Mouse (Mus musculus) ES-Bruce4 (cell line): ENCODE measurements at regions not wholly inside any gene's neighbourhood (a gene's known extent, or its start where the extent isn't known, plus 50 kb on each side); places are given as distances from the start of the nearest gene placed in this dataset.
"Not testable (repeated sequence)": the region's sequence is repeated elsewhere in the genome, so short reads cannot be mapped to it uniquely, and the experiment has no call there.

Experiments
- H3K27ac ChIP-seq: 2 replicates; pipeline ENCODE4 v1.5.1; 2012; ENCODE audit warnings: low read length, inconsistent platforms; ENCODE audit not compliant: insufficient read depth
- H3K27me3 ChIP-seq: 2 replicates; pipeline ENCODE4 v1.6.1; 2012; ENCODE audit warnings: mild to moderate bottlenecking, low read length, inconsistent platforms; ENCODE audit not compliant: control insufficient read depth, poor library complexity, insufficient read depth, severe bottlenecking
- H3K36me3 ChIP-seq: 2 replicates; pipeline ENCODE4 v1.6.1; 2012; ENCODE audit warnings: inconsistent platforms, mild to moderate bottlenecking, low read length, moderate library complexity; ENCODE audit not compliant: control insufficient read depth, poor library complexity, insufficient read depth, severe bottlenecking
- H3K4me1 ChIP-seq: one replicate; pipeline ENCODE4 v1.8.1; 2011; ENCODE audit warnings: low read length; ENCODE audit not compliant: control insufficient read depth, insufficient read depth
- H3K4me3 ChIP-seq: 2 replicates; pipeline ENCODE4 v1.5.1; 2011; ENCODE audit warnings: low read depth, mild to moderate bottlenecking, low read length
- H3K9ac ChIP-seq: 2 replicates; pipeline ENCODE4 v1.6.1; 2012; ENCODE audit warnings: low read depth, mild to moderate bottlenecking, inconsistent platforms; ENCODE audit not compliant: poor library complexity, severe bottlenecking
- H3K9me3 ChIP-seq: replicated peaks from 2 replicates; pipeline ENCODE4 v1.6.1; 2012; ENCODE audit warnings: mild to moderate bottlenecking, low read length, inconsistent platforms; ENCODE audit not compliant: control insufficient read depth, poor library complexity, insufficient read depth, severe bottlenecking
- CTCF ChIP-seq: IDR thresholded peaks from one replicate; pipeline ENCODE4 v1.8.1; 2011; ENCODE audit warnings: low read depth, low read length
- EP300 ChIP-seq: IDR thresholded peaks from 2 replicates; pipeline ENCODE4 v1.6.1; 2011; ENCODE audit warnings: low read depth, low read length; ENCODE audit not compliant: insufficient read depth
- POLR2A ChIP-seq: IDR thresholded peaks from one replicate; pipeline ENCODE4 v1.8.1; 2011; ENCODE audit warnings: low read length; ENCODE audit not compliant: insufficient read depth

GRCm38 (mm10) chr3:17620398-17620797 is 327.8 kb upstream of the Cypt12 start:
- H3K27me3 ChIP-seq = 0 out of 2 replicates have a peak, but pooled peaks cover 1% of the 10 kb centered on the region
- no peak overlapping the region for H3K4me3 ChIP-seq
- no peaks in the 10 kb centered on the region for H3K4me1 ChIP-seq
- H3K9ac ChIP-seq = no peak overlapping the region
- TF ChIP-seq POLR2A = no peak
- TF ChIP-seq EP300 = no peak
- TF ChIP-seq CTCF = no peak
- no peaks in the 10 kb centered on the region for H3K36me3 ChIP-seq
- H3K27ac ChIP-seq = no peak overlapping the region
- H3K9me3 ChIP-seq = no peaks in the 10 kb centered on the region

- H3K27ac ChIP-seq = no peak overlapping the region
These were observed 315.7 kb upstream of the Cypt12 start for GRCm38 (mm10) chr3:17632484-17632883.

GRCm38 (mm10) chr3:17636276-17636675 is 311.9 kb upstream of the Cypt12 start:
- H3K9me3 ChIP-seq = no peaks in the 10 kb centered on the region
- H3K27me3 ChIP-seq = no peaks in the 10 kb centered on the region
- H3K4me3 ChIP-seq = no peak overlapping the region
- H3K9ac ChIP-seq = no peak overlapping the region
- no peaks in the 10 kb centered on the region for H3K4me1 ChIP-seq
- H3K27ac ChIP-seq = no peak overlapping the region
- TF ChIP-seq CTCF = no peak
- TF ChIP-seq POLR2A = no peak
- TF ChIP-seq EP300 = no peak
- no peaks in the 10 kb centered on the region for H3K36me3 ChIP-seq

More at GRCm38 (mm10) chr3:17632484-17632883, 315.7 kb upstream of the Cypt12 start:
- Histone ChIP-seq H3K4me1 (no peaks in the 10 kb centered on the region), H3K36me3 (no peaks in the 10 kb centered on the region), H3K9me3 (no peaks in the 10 kb centered on the region), H3K27me3 (no peaks in the 10 kb centered on the region), H3K9ac (no peak overlapping the region), H3K4me3 (no peak overlapping the region)
- no peak for TF ChIP-seq POLR2A
- TF ChIP-seq CTCF = no peak
- no peak for TF ChIP-seq EP300

GRCm38 (mm10) chr3:17659988-17660387 is 288.2 kb upstream of the Cypt12 start:
- not testable (repeated sequence) for H3K36me3 ChIP-seq, H3K9ac ChIP-seq, H3K27me3 ChIP-seq

GRCm38 (mm10) chr3:17661987-17662386 is 286.2 kb upstream of the Cypt12 start:
- Histone ChIP-seq H3K36me3 (no peaks in the 10 kb centered on the region), H3K27me3 (no peaks in the 10 kb centered on the region), H3K9ac (no peak overlapping the region), H3K4me3 (no peak overlapping the region), H3K27ac (no peak overlapping the region), H3K9me3 (no peaks in the 10 kb centered on the region), H3K4me1 (no peaks in the 10 kb centered on the region)
- no peak for TF ChIP-seq POLR2A

More at GRCm38 (mm10) chr3:17659988-17660387, 288.2 kb upstream of the Cypt12 start:
- not testable (repeated sequence) for H3K4me1 ChIP-seq, H3K9me3 ChIP-seq, H3K4me3 ChIP-seq, H3K27ac ChIP-seq

DNA sequence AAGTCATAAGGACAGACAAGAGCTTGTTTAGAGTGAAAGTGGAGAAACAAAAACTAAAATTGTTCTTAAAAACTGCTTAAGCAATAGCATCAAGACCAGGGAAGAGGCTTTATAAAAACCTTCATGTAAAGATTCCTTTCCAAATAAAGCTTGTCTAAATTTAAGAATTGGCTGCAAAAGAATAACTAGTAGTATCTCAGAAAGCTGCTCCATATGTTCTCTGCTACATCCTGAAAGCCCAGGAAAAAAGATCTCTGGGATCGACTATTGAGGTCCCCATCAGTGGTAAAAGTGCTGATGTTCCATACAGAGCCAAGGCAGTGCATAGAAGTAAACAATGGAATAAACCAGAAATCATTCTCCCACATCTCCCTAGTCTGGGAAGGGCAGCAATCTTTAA is 281.2 kb upstream of the Cypt12 start:
- no peak overlapping the region for H3K4me3 ChIP-seq
- H3K9me3 ChIP-seq = no peaks in the 10 kb centered on the region
- no peak for TF ChIP-seq CTCF
- TF ChIP-seq EP300 = no peak
- TF ChIP-seq POLR2A = no peak
- no peaks in the 10 kb centered on the region for H3K4me1 ChIP-seq
- no peak overlapping the region for H3K9ac ChIP-seq
- no peaks in the 10 kb centered on the region for H3K36me3 ChIP-seq
- no peaks in the 10 kb centered on the region for H3K27me3 ChIP-seq
- H3K27ac ChIP-seq = no peak overlapping the region
